Mouse (Mus musculus) myocyte (in vitro differentiated cells): ENCODE data around the gene Whrn. TPM values are rescaled to one million over a fixed set of nuclear protein-coding genes. Genes with fewer than 3 reads are reported as not detected.

ENCODE experiments used
- H3K27me3 ChIP-seq: one replicate; pipeline ENCODE4 v1.6.1; 2011; ENCODE audit not compliant: control insufficient read depth, insufficient read depth, insufficient read length
- H3K36me3 ChIP-seq: one replicate; pipeline ENCODE4 v1.6.1; 2011; ENCODE audit not compliant: control insufficient read depth, insufficient read depth
- H3K4me2 ChIP-seq: one replicate; pipeline ENCODE4 v1.6.1; 2011; ENCODE audit warnings: low read depth, control low read depth
- H3K4me3 ChIP-seq: one replicate; pipeline ENCODE4 v1.5.1; 2011; ENCODE audit warnings: mild to moderate bottlenecking, control low read depth, moderate library complexity
- H3K79me2 ChIP-seq: one replicate; pipeline ENCODE4 v1.6.1; 2011; ENCODE audit not compliant: control insufficient read depth, insufficient read depth
- H3ac ChIP-seq: one replicate; pipeline ENCODE4 v1.6.1; 2011; ENCODE audit not compliant: control insufficient read depth, insufficient read length
- CEBPB ChIP-seq: IDR thresholded peaks from 2 replicates; pipeline ENCODE4 v1.6.1; 2011; ENCODE audit warnings: mild to moderate bottlenecking, moderate library complexity; ENCODE audit not compliant: poor library complexity, insufficient read depth, severe bottlenecking
- E2F4 ChIP-seq: IDR thresholded peaks from one replicate; pipeline ENCODE4 v1.6.1; 2011; ENCODE audit warnings: mild to moderate bottlenecking, control low read depth, moderate library complexity; ENCODE audit not compliant: insufficient read depth
- MAX ChIP-seq: IDR thresholded peaks from one replicate; pipeline ENCODE4 v1.6.1; 2011; ENCODE audit warnings: low read depth, mild to moderate bottlenecking, control low read depth
- MYOD1 ChIP-seq, 3 experiments: IDR thresholded peaks; one replicate each; pipeline ENCODE4 v1.6.1; 2011; ENCODE audit warnings: control low read depth in 2 of 3, low read depth in 2 of 3, mild to moderate bottlenecking in 2 of 3, moderate library complexity in 1 of 3; ENCODE audit not compliant: insufficient read length in 2 of 3, control insufficient read depth in 1 of 3
- MYOG ChIP-seq, 3 experiments: IDR thresholded peaks; one replicate each; pipeline ENCODE4 v1.6.1; 2011; ENCODE audit warnings: control low read depth in 2 of 3, low read depth in 2 of 3, mild to moderate bottlenecking in 2 of 3; ENCODE audit not compliant: insufficient read length in 2 of 3, control insufficient read depth in 1 of 3, insufficient read depth in 1 of 3
- POLR2A ChIP-seq: IDR thresholded peaks from one replicate; pipeline ENCODE4 v1.6.1; 2011; ENCODE audit warnings: low read depth, mild to moderate bottlenecking, control low read depth, moderate library complexity; ENCODE audit not compliant: insufficient read length
- POLR2AphosphoS2 ChIP-seq: IDR thresholded peaks from one replicate; pipeline ENCODE4 v1.6.1; 2011; ENCODE audit warnings: low read depth, control low read depth; ENCODE audit not compliant: insufficient read length
- REST ChIP-seq: IDR thresholded peaks from one replicate; pipeline ENCODE4 v1.6.1; 2011; ENCODE audit warnings: mild to moderate bottlenecking, control low read depth, moderate library complexity; ENCODE audit not compliant: insufficient read depth, insufficient read length
- SRF ChIP-seq: IDR thresholded peaks from one replicate; pipeline ENCODE4 v1.6.1; 2011; ENCODE audit warnings: low read depth; ENCODE audit not compliant: control insufficient read depth, insufficient read length
- TCF12 ChIP-seq: IDR thresholded peaks from one replicate; pipeline ENCODE4 v1.6.1; 2011; ENCODE audit warnings: mild to moderate bottlenecking, control low read depth; ENCODE audit not compliant: poor library complexity, insufficient read depth, severe bottlenecking
- TCF3 ChIP-seq: IDR thresholded peaks from one replicate; pipeline ENCODE4 v1.6.1; 2011; ENCODE audit warnings: low read depth, control low read depth; ENCODE audit not compliant: insufficient read length
- USF1 ChIP-seq: IDR thresholded peaks from one replicate; pipeline ENCODE4 v1.6.1; 2011; ENCODE audit warnings: low read depth, mild to moderate bottlenecking, control low read depth, moderate library complexity
- polyA plus RNA-seq: library from polyadenylated mRNA; unstranded; fragments of >200 nt; fragmentation: generic; extraction: Trizol; gene quantifications from one replicate; pipeline ENCODE4 v1.2.1, GENCODE M21; 2012; ENCODE audit warnings: missing spikeins

Whrn gene
- polyA plus RNA-seq, 1 experiment: 18.8 TPM

DNA sequence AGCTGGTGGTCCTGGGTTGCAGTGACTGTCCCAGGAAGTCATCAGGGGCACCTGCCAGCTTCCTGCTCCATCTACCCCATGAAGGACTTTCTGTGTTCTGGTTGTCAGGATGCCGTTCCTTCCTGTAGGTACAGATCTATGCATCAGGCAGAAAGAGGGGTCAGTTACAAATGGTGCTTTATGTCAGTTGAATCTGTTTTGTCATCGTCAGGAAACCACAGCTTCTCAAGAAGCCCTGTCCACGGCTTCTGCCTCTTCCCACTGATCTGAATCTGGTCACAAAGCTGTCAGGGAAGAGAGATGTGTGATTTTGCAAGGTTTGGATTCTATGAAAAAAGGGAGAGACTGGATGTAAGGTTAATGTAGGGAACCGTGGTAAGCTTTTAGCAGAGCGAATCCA lies 19.2 kb upstream of the Whrn start:
- Histone ChIP-seq H3K4me2 (no peak overlapping the region), H3K36me3 (no peaks in the 10 kb centered on the region), H3K4me3 (no peak overlapping the region), H3K79me2 (no peaks in the 10 kb centered on the region), H3K27me3 (no peaks in the 10 kb centered on the region), H3ac (no peak overlapping the region)
- TF ChIP-seq POLR2AphosphoS2: no peak
- TF ChIP-seq MYOD1 (IDR thresholded peaks at IDR 0.05; ENCODE audit: control insufficient read depth in 1 of 3, insufficient read length in 2 of 3, low read depth in 2 of 3): no peak
- no peak for TF ChIP-seq TCF3
- no peak for TF ChIP-seq MAX
- no peak for TF ChIP-seq E2F4
- TF ChIP-seq MYOG (IDR thresholded peaks at IDR 0.05; ENCODE audit: control insufficient read depth in 1 of 3, insufficient read depth in 1 of 3, insufficient read length in 2 of 3, low read depth in 2 of 3): no peak
- TF ChIP-seq USF1: no peak
- no peak for TF ChIP-seq REST
- TF ChIP-seq POLR2A: no peak
- no peak for TF ChIP-seq CEBPB

DNA sequence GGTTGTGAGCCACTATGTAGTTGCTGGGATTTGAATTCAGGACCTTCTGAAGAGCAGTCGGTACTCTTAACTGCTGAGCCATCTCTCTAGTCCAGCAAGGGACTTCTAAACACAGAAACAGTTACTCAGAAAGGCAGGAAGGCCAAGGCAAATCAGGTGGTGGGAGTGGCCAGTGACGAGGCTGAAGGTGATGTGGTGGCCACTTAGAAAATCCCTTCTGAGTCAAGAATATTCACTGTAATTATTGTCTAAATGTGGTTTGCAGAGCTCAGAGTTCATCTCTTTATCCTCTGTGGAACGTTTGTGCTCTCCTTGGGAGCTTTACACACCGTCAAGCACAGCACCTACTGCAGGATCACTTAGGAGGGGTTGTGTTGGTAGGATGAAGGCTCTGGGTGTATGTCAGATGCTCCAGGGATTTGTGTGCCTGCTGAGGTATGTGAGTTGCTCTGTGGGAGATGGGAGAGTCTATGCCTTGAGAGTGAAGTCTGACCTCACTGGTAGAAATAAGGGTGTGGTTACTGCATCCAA lies 18.7 kb upstream of the Whrn start:
- no peak for TF ChIP-seq MYOG (IDR thresholded peaks at IDR 0.05; ENCODE audit: control insufficient read depth in 1 of 3, insufficient read depth in 1 of 3, insufficient read length in 2 of 3, low read depth in 2 of 3)
- no peak for TF ChIP-seq POLR2A
- no peak for TF ChIP-seq CEBPB
- TF ChIP-seq E2F4: no peak
- no peak for TF ChIP-seq TCF12
- no peak for TF ChIP-seq SRF
- Histone ChIP-seq H3K4me3 (no peak overlapping the region), H3K79me2 (no peaks in the 10 kb centered on the region), H3K36me3 (no peaks in the 10 kb centered on the region), H3K27me3 (no peaks in the 10 kb centered on the region), H3ac (no peak overlapping the region), H3K4me2 (no peak overlapping the region)

GRCm38 (mm10) chr4:63512921-63513320 lies 17.1 kb upstream of the Whrn start:
- Histone ChIP-seq H3K79me2 (no peaks in the 10 kb centered on the region), H3K4me3 (no peak overlapping the region), H3K4me2 (no peak overlapping the region), H3K27me3 (no peaks in the 10 kb centered on the region), H3K36me3 (no peaks in the 10 kb centered on the region), H3ac (no peak overlapping the region)
- TF ChIP-seq USF1: no peak
- no peak for TF ChIP-seq TCF12
- TF ChIP-seq SRF: no peak
- TF ChIP-seq TCF3: no peak
- no peak for TF ChIP-seq MYOD1 (IDR thresholded peaks at IDR 0.05; ENCODE audit: control insufficient read depth in 1 of 3, insufficient read length in 2 of 3, low read depth in 2 of 3)
- TF ChIP-seq MAX: no peak
- no peak for TF ChIP-seq REST
- TF ChIP-seq MYOG (IDR thresholded peaks at IDR 0.05; ENCODE audit: control insufficient read depth in 1 of 3, insufficient read depth in 1 of 3, insufficient read length in 2 of 3, low read depth in 2 of 3): no peak
- TF ChIP-seq POLR2A: no peak
- no peak for TF ChIP-seq POLR2AphosphoS2
- no peak for TF ChIP-seq E2F4
- no peak for TF ChIP-seq CEBPB

DNA sequence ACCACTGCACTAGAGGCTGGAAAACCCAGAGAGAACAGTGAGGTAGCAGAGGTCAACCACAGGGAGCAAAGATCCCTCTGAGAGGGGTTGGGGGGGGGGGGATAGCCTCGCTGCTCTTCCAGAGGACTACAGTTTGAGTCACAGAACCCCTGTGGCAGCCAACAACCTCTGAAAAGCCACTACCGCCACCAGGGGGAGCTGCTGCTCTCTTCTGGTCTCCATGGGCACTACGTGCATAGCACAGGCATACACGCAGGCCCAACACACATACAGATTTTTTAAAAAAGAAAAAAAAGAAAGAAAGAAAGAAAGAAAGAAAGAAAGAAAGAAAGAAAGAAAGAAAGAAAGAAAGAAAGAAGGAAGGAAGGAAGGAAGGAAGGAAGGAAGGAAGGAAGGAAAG lies 12.4 kb upstream of the Whrn start:
- TF ChIP-seq MYOD1 (IDR thresholded peaks at IDR 0.05; ENCODE audit: control insufficient read depth in 1 of 3, insufficient read length in 2 of 3, low read depth in 2 of 3) (no peak), E2F4 (no peak), CEBPB (no peak), SRF (no peak), REST (no peak)
- H3K27me3 ChIP-seq: no peaks in the 10 kb centered on the region
- H3K79me2 ChIP-seq: no peaks in the 10 kb centered on the region
- no peak overlapping the region for H3ac ChIP-seq
- H3K36me3 ChIP-seq: no peaks in the 10 kb centered on the region
- H3K4me2 ChIP-seq: no peak overlapping the region
- H3K4me3 ChIP-seq: no peak overlapping the region

- Histone ChIP-seq H3K4me2 (no peak overlapping the region), H3K36me3 (no peaks in the 10 kb centered on the region), H3K79me2 (no peaks in the 10 kb centered on the region), H3ac (no peak overlapping the region), H3K4me3 (no peak overlapping the region), H3K27me3 (no peaks in the 10 kb centered on the region)
- TF ChIP-seq TCF3 (no peak), MYOD1 (IDR thresholded peaks at IDR 0.05; ENCODE audit: control insufficient read depth in 1 of 3, insufficient read length in 2 of 3, low read depth in 2 of 3) (no peak), CEBPB (no peak), TCF12 (no peak)
These were observed 11.7 kb upstream of the Whrn start for GRCm38 (mm10) chr4:63507478-63507877.

DNA sequence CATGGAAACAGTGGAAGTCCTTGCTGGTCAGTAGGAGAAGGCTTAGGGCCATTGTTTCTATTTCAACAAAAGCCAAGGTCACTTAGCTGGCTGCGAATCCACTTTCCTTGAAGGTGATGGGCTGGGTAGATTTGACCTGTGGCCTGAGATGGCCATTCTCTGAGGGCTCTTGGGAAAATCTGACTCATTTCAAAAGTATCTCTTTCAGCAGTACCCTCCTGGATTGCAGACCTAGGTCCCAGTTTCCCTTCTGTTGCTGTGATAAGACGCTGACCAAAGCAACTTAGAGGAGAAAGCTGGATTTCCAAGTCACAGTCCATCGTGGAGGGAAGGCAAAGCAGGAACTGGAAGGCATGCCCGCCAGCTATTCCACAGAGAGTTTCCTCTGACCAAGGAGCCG lies 8.2 kb upstream of the Whrn start:
- H3K4me3 ChIP-seq: no peak overlapping the region
- no peak for TF ChIP-seq E2F4
- no peaks in the 10 kb centered on the region for H3K27me3 ChIP-seq
- no peaks in the 10 kb centered on the region for H3K79me2 ChIP-seq
- H3K4me2 ChIP-seq: no peak overlapping the region
- no peaks in the 10 kb centered on the region for H3K36me3 ChIP-seq
- H3ac ChIP-seq: no peak overlapping the region
